Mouse (Mus musculus) thymus, adult 2 months (tissue): ENCODE data around the gene Tsc22d1.

Experiments
- CTCF ChIP-seq: fragments of 200-500 bp; IDR thresholded peaks from 2 replicates; pipeline ENCODE4 v1.5.1; 2012; ENCODE audit warnings: mild to moderate bottlenecking, control low read depth, low read length, moderate library complexity, borderline replicate concordance; ENCODE audit not compliant: control insufficient read depth, poor library complexity, insufficient read depth; ENCODE audit errors: extremely low read depth
- POLR2A ChIP-seq: fragments of 200-500 bp; IDR thresholded peaks from 2 replicates; pipeline ENCODE4 v1.6.1; 2012; ENCODE audit warnings: mild to moderate bottlenecking, low read length, control low read depth, moderate library complexity; ENCODE audit not compliant: control insufficient read depth, poor library complexity, insufficient read depth; ENCODE audit errors: extremely low read depth

GRCm38 (mm10) chr14:76483701-76484100 lies 68.9 kb downstream of the Tsc22d1 start:
- no peak for TF ChIP-seq CTCF
- TF ChIP-seq POLR2A = no peak
